ENCODE assay signal across 19 mouse cellular contexts in genomic region chr17:13817789-13818188, GRCm38 (mm10). TPM values are rescaled to one million over a fixed set of nuclear protein-coding genes. Genes with fewer than 3 reads are reported as not detected.
"Had no signal": no experiment of that assay in that cellular context is flagged by ENCODE, and none has a peak within 500 bp of the region (broad histone marks: within the 10 kb centered on the region; RNA-seq: fewer than 3 reads in every experiment).

No protein-coding gene starts in this region.

- H3K9me3 ChIP-seq: liver, embryonic 13.5 days; midbrain, embryonic 13.5 days; neural tube, embryonic 13.5 days had no signal

- H3K27me3 ChIP-seq: liver, embryonic 13.5 days; midbrain, embryonic 13.5 days; neural tube, embryonic 13.5 days had no signal

- H3K4me3 ChIP-seq: layer of hippocampus, adult 2 months; liver, embryonic 13.5 days; midbrain, embryonic 13.5 days; myocyte; neural tube, embryonic 13.5 days had no signal

- H3K36me3 ChIP-seq: liver, embryonic 13.5 days had no signal

- H3K4me2 ChIP-seq: liver, embryonic 13.5 days; midbrain, embryonic 13.5 days; neural tube, embryonic 13.5 days had no signal

- ATAC-seq: intestine, postnatal 0 days; midbrain, embryonic 13.5 days; midbrain, embryonic 16.5 days had no signal

- H3K9ac ChIP-seq: liver, embryonic 13.5 days; midbrain, embryonic 13.5 days; neural tube, embryonic 13.5 days had no signal

- H3K27ac ChIP-seq: kidney, postnatal 0 days; layer of hippocampus, adult 2 months; liver, embryonic 13.5 days; macrophage; midbrain, embryonic 13.5 days; neural tube, embryonic 13.5 days; stomach, postnatal 0 days had no signal

- DNase-seq: kidney, adult 2 months; kidney, postnatal 25 days; layer of hippocampus, adult 9-11 months; liver, embryonic 13.5 days; lung, adult 2 months; lung, postnatal 14 days; thymus, adult 2 months; thymus, postnatal 14 days had no signal

- H3K4me1 ChIP-seq: liver, embryonic 13.5 days; midbrain, embryonic 13.5 days; neural tube, embryonic 13.5 days had no signal

RNA-seq across cellular contexts. Expression of gene Tcte2, which starts 56.2 kb away (rescaled TPM):
- total RNA-seq: megakaryocyte-erythroid progenitor cell, adult 5-6 weeks; monocyte, adult 5-6 weeks had no signal
- polyA plus RNA-seq: macrophage had no signal
